Mouse (Mus musculus): ENCODE data around the gene Ogfod3.
A peak's percentile ranks its signal among the peaks of the same experiment; 100 is the strongest.

DNA sequence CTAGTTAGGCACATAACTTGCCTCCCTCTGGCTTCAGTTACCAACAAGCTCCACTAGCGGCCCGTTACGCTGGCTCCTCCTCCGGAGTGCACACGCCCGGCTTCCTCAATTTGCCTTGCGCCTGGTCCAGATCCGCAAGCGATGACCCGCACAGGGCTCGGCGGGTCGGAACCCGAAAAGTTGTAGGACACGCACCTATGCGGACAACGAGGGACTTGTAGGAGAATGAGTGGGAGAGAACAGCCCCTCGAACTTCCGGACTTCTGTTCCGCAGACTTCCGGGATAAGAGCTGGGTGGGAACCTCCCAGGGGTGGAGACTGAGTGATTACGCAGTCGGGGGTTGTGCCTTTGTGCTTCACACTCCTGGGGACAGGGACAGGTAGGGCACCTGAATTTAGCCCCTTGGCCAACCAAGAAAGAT, 24.5 kb upstream of the Ogfod3 start, which contains the start of gene Cybc1:
- TF ChIP-seq POLR2A (IDR thresholded peaks at IDR 0.05; ENCODE audit: low read depth, low read length) (peak; percentile 44), CTCF (conservative IDR thresholded peaks at IDR 0.05; ENCODE audit: insufficient read depth, insufficient read length, low read depth, low read length) (peak; percentile 29)
